Mouse (Mus musculus) limb, embryonic 15.5 days (tissue): ENCODE data around the gene Enkur. TPM values are rescaled to one million over a fixed set of nuclear protein-coding genes. Genes with fewer than 3 reads are reported as not detected.
"Not testable (repeated sequence)": the region's sequence is repeated elsewhere in the genome, so short reads cannot be mapped to it uniquely, and the experiment has no call there.

ENCODE experiments used
- ATAC-seq: fragments of 200-750 bp; cut with Nextera tagmentation; 2 replicates; pipeline ENCODE4 v1.8.0; 2017; ENCODE audit warnings: low read depth, moderate TSS enrichment; ENCODE audit not compliant: insufficient number of reproducible peaks, low FRiP score, low TSS enrichment
- H3K27ac ChIP-seq: fragments of 300-500 bp; sonication (generic); 2 replicates; pipeline ENCODE4 v1.5.1; 2015; ENCODE audit warnings: moderate library complexity, mild to moderate bottlenecking, inconsistent platforms
- H3K27me3 ChIP-seq: fragments of 300-500 bp; sonication (generic); 2 replicates; pipeline ENCODE4 v1.6.1; 2015; ENCODE audit warnings: inconsistent platforms
- H3K36me3 ChIP-seq: fragments of 300-500 bp; sonication (generic); 2 replicates; pipeline ENCODE4 v1.6.1; 2015; ENCODE audit warnings: inconsistent platforms
- H3K4me1 ChIP-seq: fragments of 300-500 bp; sonication (generic); 2 replicates; pipeline ENCODE4 v1.6.1; 2015; ENCODE audit warnings: inconsistent platforms
- H3K4me2 ChIP-seq: fragments of 300-500 bp; sonication (generic); 2 replicates; pipeline ENCODE4 v1.6.1; 2015; ENCODE audit warnings: mild to moderate bottlenecking, inconsistent platforms
- H3K4me3 ChIP-seq: fragments of 300-500 bp; sonication (generic); 2 replicates; pipeline ENCODE4 v1.5.1; 2015; ENCODE audit warnings: mild to moderate bottlenecking, inconsistent platforms
- H3K9ac ChIP-seq: fragments of 300-500 bp; sonication (generic); 2 replicates; pipeline ENCODE4 v1.6.1; 2015; ENCODE audit warnings: inconsistent platforms
- H3K9me3 ChIP-seq: fragments of 300-500 bp; sonication (generic); 2 replicates; pipeline ENCODE4 v1.6.1; 2016; ENCODE audit warnings: inconsistent platforms
- WGBS: fragments of 180-500 bp; shearing (Covaris S2); methylation state at CpG from one replicate; pipeline ENCODE4 v1.1.7; 2015; 5-methylcytosine and 5-hydroxymethylcytosine counted together
- polyA plus RNA-seq: library from polyadenylated mRNA; unstranded; fragments of >200 nt; fragmentation: Nextera tagmentation; extraction: Ambion mirVana; gene quantifications from 2 replicates; pipeline ENCODE4 v1.2.1, GENCODE M21; 2015

Gene Enkur
- 0.65 and 0.77 TPM in 2 replicates for polyA plus RNA-seq

- peak within 1 kb of the TSS; percentile 58 for H3K27ac ChIP-seq
- H3K9me3 ChIP-seq, result no peaks in the 10 kb centered on the region
- no peaks in the 10 kb centered on the region for H3K27me3 ChIP-seq
- peak within 1 kb of the TSS; percentile 83 for H3K4me2 ChIP-seq
- H3K4me3 ChIP-seq, result peak within 1 kb of the TSS; percentile 67
- no peaks in the 10 kb centered on the region for H3K36me3 ChIP-seq
- peaks cover 5% of the 10 kb centered on the region; the same call in 1 of the 2 replicates for H3K4me1 ChIP-seq
- H3K9ac ChIP-seq, result peak within 1 kb of the TSS; percentile 35; the same call in 1 of the 2 replicates
- peak; percentile 97 for ATAC-seq
- WGBS, result 2% methylated on average over 43 of the region's 43 CpGs
Measured at GRCm38 (mm10) chr2:21204912-21205830, at the start of gene Enkur, which contains the start of gene Thnsl1. Enkur (minus strand) TSS chr2:21205365. Thnsl1 (plus strand) TSS chr2:21205724.

- Histone ChIP-seq H3K4me1 (no peaks in the 10 kb centered on the region), H3K27ac (no peak overlapping the region), H3K9me3 (no peaks in the 10 kb centered on the region), H3K36me3 (no peaks in the 10 kb centered on the region), H3K9ac (no peak overlapping the region), H3K27me3 (no peaks in the 10 kb centered on the region), H3K4me2 (no peak overlapping the region), H3K4me3 (no peak overlapping the region)
- no peak for ATAC-seq
Measured at GRCm38 (mm10) chr2:21254308-21254707, 49.1 kb upstream of the Enkur start.

GRCm38 (mm10) chr2:21253644-21254043 is 48.5 kb upstream of the Enkur start:
- H3K36me3 ChIP-seq, result no peaks in the 10 kb centered on the region
- H3K9ac ChIP-seq, result no peak overlapping the region
- H3K4me2 ChIP-seq, result no peak overlapping the region
- H3K27me3 ChIP-seq, result no peaks in the 10 kb centered on the region
- WGBS, result 68% methylated on average over 3 of the region's 3 CpGs
- H3K27ac ChIP-seq, result no peak overlapping the region
- no peaks in the 10 kb centered on the region for H3K9me3 ChIP-seq
- H3K4me1 ChIP-seq, result no peaks in the 10 kb centered on the region
- H3K4me3 ChIP-seq, result no peak overlapping the region
- no peak for ATAC-seq

GRCm38 (mm10) chr2:21245477-21246102 is 40.4 kb upstream of the Enkur start:
- H3K9me3 ChIP-seq, result no peaks in the 10 kb centered on the region
- H3K4me2 ChIP-seq, result no peak overlapping the region
- ATAC-seq, result no peak
- no peak overlapping the region for H3K4me3 ChIP-seq
- WGBS, result 82% methylated on average over 2 of the region's 2 CpGs
- H3K36me3 ChIP-seq, result no peaks in the 10 kb centered on the region
- no peak overlapping the region for H3K27ac ChIP-seq
- H3K4me1 ChIP-seq, result no peaks in the 10 kb centered on the region
- H3K27me3 ChIP-seq, result no peaks in the 10 kb centered on the region
- H3K9ac ChIP-seq, result no peak overlapping the region

GRCm38 (mm10) chr2:21244986-21245385 is 39.8 kb upstream of the Enkur start:
- Histone ChIP-seq H3K4me3 (no peak overlapping the region), H3K27ac (no peak overlapping the region), H3K36me3 (no peaks in the 10 kb centered on the region), H3K9me3 (no peaks in the 10 kb centered on the region), H3K27me3 (no peaks in the 10 kb centered on the region), H3K9ac (no peak overlapping the region), H3K4me1 (no peaks in the 10 kb centered on the region), H3K4me2 (no peak overlapping the region)
- ATAC-seq, result no peak
- 79% methylated on average over 4 of the region's 4 CpGs for WGBS

- not testable (repeated sequence) for H3K4me1 ChIP-seq, H3K9me3 ChIP-seq, H3K4me2 ChIP-seq, ATAC-seq, H3K9ac ChIP-seq, H3K4me3 ChIP-seq, H3K27me3 ChIP-seq, H3K27ac ChIP-seq, H3K36me3 ChIP-seq
- WGBS, result 69% methylated on average over 4 of the region's 6 CpGs
Measured at GRCm38 (mm10) chr2:21244104-21244503, 38.9 kb upstream of the Enkur start.

GRCm38 (mm10) chr2:21236846-21237245 is 31.7 kb upstream of the Enkur start:
- Histone ChIP-seq H3K9ac (no peak overlapping the region), H3K4me3 (no peak overlapping the region), H3K27ac (0 out of 2 replicates have a peak overlapping the region, but pooled peaks have one; percentile 7), H3K9me3 (no peaks in the 10 kb centered on the region), H3K4me2 (no peak overlapping the region), H3K36me3 (no peaks in the 10 kb centered on the region), H3K4me1 (0 out of 2 replicates have a peak, but pooled peaks cover 4% of the 10 kb centered on the region), H3K27me3 (no peaks in the 10 kb centered on the region)
- ATAC-seq, result no peak
- WGBS, result 69% methylated on average over 5 of the region's 5 CpGs

- Histone ChIP-seq H3K9me3 (no peaks in the 10 kb centered on the region), H3K9ac (no peak overlapping the region), H3K36me3 (no peaks in the 10 kb centered on the region), H3K27me3 (no peaks in the 10 kb centered on the region), H3K4me2 (no peak overlapping the region), H3K4me3 (no peak overlapping the region), H3K27ac (no peak overlapping the region; the same call in 1 of the 2 replicates), H3K4me1 (0 out of 2 replicates have a peak, but pooled peaks cover 4% of the 10 kb centered on the region)
- ATAC-seq, result no peak
- WGBS, result 88% methylated on average over 4 of the region's 4 CpGs
Measured at GRCm38 (mm10) chr2:21235844-21236386, 30.8 kb upstream of the Enkur start.

- Histone ChIP-seq H3K9me3 (no peaks in the 10 kb centered on the region), H3K9ac (no peak overlapping the region), H3K4me3 (no peak overlapping the region), H3K27ac (peak overlapping the region; percentile 63), H3K27me3 (no peaks in the 10 kb centered on the region), H3K36me3 (no peaks in the 10 kb centered on the region), H3K4me1 (0 out of 2 replicates have a peak, but pooled peaks cover 4% of the 10 kb centered on the region), H3K4me2 (no peak overlapping the region)
- WGBS, result 54% methylated on average over 9 of the region's 9 CpGs
- ATAC-seq, result peak; percentile 56
Measured at GRCm38 (mm10) chr2:21234871-21235648, 29.9 kb upstream of the Enkur start.

- Histone ChIP-seq H3K27me3 (no peaks in the 10 kb centered on the region), H3K36me3 (no peaks in the 10 kb centered on the region), H3K27ac (no peak overlapping the region), H3K9me3 (no peaks in the 10 kb centered on the region), H3K4me3 (no peak overlapping the region), H3K4me1 (0 out of 2 replicates have a peak, but pooled peaks cover 4% of the 10 kb centered on the region), H3K4me2 (no peak overlapping the region), H3K9ac (no peak overlapping the region)
- no peak for ATAC-seq
- 69% methylated on average over 3 of the region's 3 CpGs for WGBS
Measured at GRCm38 (mm10) chr2:21231147-21231546, 26.0 kb upstream of the Enkur start.

GRCm38 (mm10) chr2:21230276-21230675 is 25.1 kb upstream of the Enkur start:
- 63% methylated on average over 2 of the region's 2 CpGs for WGBS
- Histone ChIP-seq H3K27me3 (no peaks in the 10 kb centered on the region), H3K9ac (no peak overlapping the region), H3K9me3 (no peaks in the 10 kb centered on the region), H3K4me2 (no peak overlapping the region), H3K4me1 (0 out of 2 replicates have a peak, but pooled peaks cover 4% of the 10 kb centered on the region), H3K36me3 (no peaks in the 10 kb centered on the region), H3K4me3 (no peak overlapping the region), H3K27ac (no peak overlapping the region)
- ATAC-seq, result no peak
